Mouse (Mus musculus): ENCODE measurements around the gene Corin.

- no peak for TF ChIP-seq CTCF (IDR thresholded peaks at IDR 0.05; ENCODE audit: borderline replicate concordance, insufficient read depth, low read length)
- TF ChIP-seq POLR2A (IDR thresholded peaks at IDR 0.05; ENCODE audit: low read depth, low read length): no peak
These were observed 245.6 kb downstream of the Corin start for GRCm38 (mm10) chr5:72258409-72259297.

Data from embryonic fibroblast, embryonic 13.5 days (primary cell).